Mouse (Mus musculus) midbrain, embryonic 14.5 days (tissue): ENCODE data around the gene Cdr2l. TPM values are rescaled to one million over a fixed set of nuclear protein-coding genes. Genes with fewer than 3 reads are reported as not detected.

ENCODE experiments used
- ATAC-seq: fragments of 200-750 bp; cut with Nextera tagmentation; 2 replicates; pipeline ENCODE4 v1.8.0; 2017; ENCODE audit warnings: moderate number of reproducible peaks, moderate library complexity; ENCODE audit not compliant: low FRiP score, low TSS enrichment
- DNase-seq: peaks from one replicate; pipeline ENCODE4 v3.0.0-alpha.2; 2015
- H3K27ac ChIP-seq: fragments of 300-500 bp; sonication (generic); replicated peaks from 2 replicates; pipeline ENCODE4 v1.5.1; 2014; ENCODE audit warnings: mild to moderate bottlenecking, low read depth, low read length, moderate library complexity
- H3K27me3 ChIP-seq: fragments of 300-500 bp; sonication (generic); 2 replicates; pipeline ENCODE4 v1.6.1; 2014; ENCODE audit warnings: low read length, control low read depth, mixed read lengths; ENCODE audit not compliant: control insufficient read depth, insufficient read depth
- H3K36me3 ChIP-seq: fragments of 300-500 bp; sonication (generic); 2 replicates; pipeline ENCODE4 v1.6.1; 2014; ENCODE audit warnings: low read length, control low read depth; ENCODE audit not compliant: control insufficient read depth, insufficient read depth
- H3K4me1 ChIP-seq: fragments of 300-500 bp; sonication (generic); 2 replicates; pipeline ENCODE4 v1.6.1; 2014; ENCODE audit warnings: mild to moderate bottlenecking, antibody characterized with exemption, low read length, control low read depth; ENCODE audit not compliant: control insufficient read depth, insufficient read depth
- H3K4me2 ChIP-seq: fragments of 300-500 bp; sonication (generic); 2 replicates; pipeline ENCODE4 v1.6.1; 2014; ENCODE audit warnings: mild to moderate bottlenecking, low read length, moderate library complexity
- H3K4me3 ChIP-seq: fragments of 300-500 bp; sonication (generic); replicated peaks from 2 replicates; pipeline ENCODE4 v1.5.1; 2014; ENCODE audit warnings: low read depth, low read length
- H3K9ac ChIP-seq: fragments of 300-500 bp; sonication (generic); replicated peaks from 2 replicates; pipeline ENCODE4 v1.6.1; 2014; ENCODE audit warnings: mild to moderate bottlenecking, low read length, moderate library complexity
- H3K9me3 ChIP-seq: fragments of 300-500 bp; sonication (generic); 2 replicates; pipeline ENCODE4 v1.6.1; 2016; ENCODE audit warnings: low read length, control low read depth, mixed read lengths; ENCODE audit not compliant: control insufficient read depth
- WGBS: fragments of 180-500 bp; shearing (Covaris S2); extraction: QIAGEN DNeasy Blood & Tissue Kit; methylation state at CpG from one replicate; pipeline ENCODE4 v1.1.7; 2014; 5-methylcytosine and 5-hydroxymethylcytosine counted together
- polyA plus RNA-seq: library from polyadenylated mRNA; unstranded; fragments of >200 nt; fragmentation: Nextera tagmentation; extraction: Ambion mirVana; gene quantifications from 2 replicates; pipeline ENCODE4 v1.2.1, GENCODE M21; 2014

Cdr2l gene
- polyA plus RNA-seq, 1 experiment from 2014 or later: 27.1 TPM

- no peaks in the 10 kb centered on the region for H3K9me3 ChIP-seq
- peaks cover 43% of the 10 kb centered on the region for H3K4me1 ChIP-seq
- no peak overlapping the region for H3K4me3 ChIP-seq
- H3K36me3 ChIP-seq: peaks cover 32% of the 10 kb centered on the region
- H3K4me2 ChIP-seq: no peak overlapping the region
- no peak overlapping the region for H3K27ac ChIP-seq
- ATAC-seq (no peak), DNase-seq (no peak)
- no peaks in the 10 kb centered on the region for H3K27me3 ChIP-seq
- no peak overlapping the region for H3K9ac ChIP-seq
- 96% methylated on average over 6 of the region's 6 CpGs for WGBS
Observed at GRCm38 (mm10) chr11:115405723-115406122, 24.0 kb downstream of the Cdr2l start.

- Histone ChIP-seq H3K36me3 (peaks cover 40% of the 10 kb centered on the region), H3K9me3 (no peaks in the 10 kb centered on the region)
- DNase-seq: no peak
Observed at GRCm38 (mm10) chr11:115406858-115407401, 25.2 kb downstream of the Cdr2l start.

GRCm38 (mm10) chr11:115408266-115408920, 26.7 kb downstream of the Cdr2l start:
- ATAC-seq (no peak), DNase-seq (no peak)
- 0 out of 2 replicates have a peak overlapping the region, but pooled peaks have one; percentile 5 for H3K4me2 ChIP-seq
- H3K9me3 ChIP-seq: no peaks in the 10 kb centered on the region
- H3K4me1 ChIP-seq: peaks cover 41% of the 10 kb centered on the region
- H3K9ac ChIP-seq: no peak overlapping the region
- H3K36me3 ChIP-seq: peaks cover 40% of the 10 kb centered on the region
- H3K4me3 ChIP-seq: no peak overlapping the region
- 71% methylated on average over 6 of the region's 6 CpGs for WGBS
- H3K27ac ChIP-seq: peak overlapping the region; percentile 82
- no peaks in the 10 kb centered on the region for H3K27me3 ChIP-seq

More at GRCm38 (mm10) chr11:115406858-115407401, 25.2 kb downstream of the Cdr2l start:
- no peak for ATAC-seq
- Histone ChIP-seq H3K27ac (no peak overlapping the region), H3K4me2 (no peak overlapping the region), H3K9ac (no peak overlapping the region), H3K4me1 (peaks cover 44% of the 10 kb centered on the region), H3K27me3 (no peaks in the 10 kb centered on the region), H3K4me3 (no peak overlapping the region)
- WGBS: 97% methylated on average over 17 of the region's 17 CpGs

GRCm38 (mm10) chr11:115409556-115409955, 27.8 kb downstream of the Cdr2l start:
- H3K27ac ChIP-seq: peak overlapping the region; percentile 82
- ATAC-seq (peak; percentile 19; the same call in 1 of the 2 replicates), DNase-seq (peak; percentile 75)
- H3K9ac ChIP-seq: peak overlapping the region; percentile 32; the same call in 1 of the 2 replicates
- H3K4me3 ChIP-seq: no peak overlapping the region
- peaks cover 37% of the 10 kb centered on the region for H3K4me1 ChIP-seq
- no peaks in the 10 kb centered on the region for H3K27me3 ChIP-seq
- peaks cover 40% of the 10 kb centered on the region for H3K36me3 ChIP-seq
- peak overlapping the region; percentile 5 for H3K4me2 ChIP-seq
- WGBS: 5% methylated on average over 7 of the region's 7 CpGs
- no peaks in the 10 kb centered on the region for H3K9me3 ChIP-seq

- WGBS: 1% methylated on average over 56 of the region's 56 CpGs
- H3K9ac ChIP-seq: peak within 1 kb of the TSS; percentile 94
- ATAC-seq: peak; percentile 97
- peak; percentile 98 for DNase-seq
- H3K36me3 ChIP-seq: peaks cover 46% of the 10 kb centered on the region
- H3K4me1 ChIP-seq: peaks cover 19% of the 10 kb centered on the region
- H3K9me3 ChIP-seq: no peaks in the 10 kb centered on the region
- H3K27ac ChIP-seq: peak within 1 kb of the TSS; percentile 88
- peak within 1 kb of the TSS; percentile 97 for H3K4me2 ChIP-seq
- no peaks in the 10 kb centered on the region for H3K27me3 ChIP-seq
- H3K4me3 ChIP-seq: peak within 1 kb of the TSS; percentile 92
Observed at GRCm38 (mm10) chr11:115419531-115420237, 38.0 kb downstream of the Cdr2l start, which contains the start of the genes Atp5h and Kctd2. Atp5h (minus strand) TSS chr11:115419962. Kctd2 (plus strand) TSS chr11:115420128.

- no peaks in the 10 kb centered on the region for H3K9me3 ChIP-seq
- H3K27ac ChIP-seq: peak overlapping the region; percentile 88
- 2% methylated on average over 45 of the region's 45 CpGs for WGBS
- no peaks in the 10 kb centered on the region for H3K27me3 ChIP-seq
- H3K4me1 ChIP-seq: peaks cover 19% of the 10 kb centered on the region
- H3K9ac ChIP-seq: peak overlapping the region; percentile 94
- H3K4me2 ChIP-seq: peak overlapping the region; percentile 97
- H3K36me3 ChIP-seq: peaks cover 46% of the 10 kb centered on the region
- ATAC-seq (peak; percentile 66), DNase-seq (peak; percentile 72)
- peak overlapping the region; percentile 92 for H3K4me3 ChIP-seq
Observed at GRCm38 (mm10) chr11:115420336-115421190, 38.8 kb downstream of the Cdr2l start.

- H3K9me3 ChIP-seq: no peaks in the 10 kb centered on the region
- no peaks in the 10 kb centered on the region for H3K27me3 ChIP-seq
- H3K27ac ChIP-seq: no peak overlapping the region
- 56% methylated on average over 1 of the region's 1 CpGs for WGBS
- ATAC-seq (no peak), DNase-seq (no peak)
- peaks cover 19% of the 10 kb centered on the region for H3K4me1 ChIP-seq
- H3K36me3 ChIP-seq: peaks cover 46% of the 10 kb centered on the region
- H3K9ac ChIP-seq: peak overlapping the region; percentile 94
- peak overlapping the region; percentile 92 for H3K4me3 ChIP-seq
- H3K4me2 ChIP-seq: peak overlapping the region; percentile 97
Observed at GRCm38 (mm10) chr11:115421328-115421727, 39.6 kb downstream of the Cdr2l start.

- H3K4me1 ChIP-seq: peaks cover 19% of the 10 kb centered on the region
- H3K4me2 ChIP-seq: no peak overlapping the region
- H3K27me3 ChIP-seq: no peaks in the 10 kb centered on the region
- no peak overlapping the region for H3K4me3 ChIP-seq
- no peaks in the 10 kb centered on the region for H3K9me3 ChIP-seq
- WGBS: 88% methylated on average over 16 of the region's 16 CpGs
- peaks cover 46% of the 10 kb centered on the region for H3K36me3 ChIP-seq
- ATAC-seq: no peak
- H3K27ac ChIP-seq: no peak overlapping the region
- H3K9ac ChIP-seq: no peak overlapping the region
- no peak for DNase-seq
Observed at GRCm38 (mm10) chr11:115421972-115422371, 40.3 kb downstream of the Cdr2l start.
